ENCODE assay signal across 24 mouse cellular contexts in the genomic region with DNA sequence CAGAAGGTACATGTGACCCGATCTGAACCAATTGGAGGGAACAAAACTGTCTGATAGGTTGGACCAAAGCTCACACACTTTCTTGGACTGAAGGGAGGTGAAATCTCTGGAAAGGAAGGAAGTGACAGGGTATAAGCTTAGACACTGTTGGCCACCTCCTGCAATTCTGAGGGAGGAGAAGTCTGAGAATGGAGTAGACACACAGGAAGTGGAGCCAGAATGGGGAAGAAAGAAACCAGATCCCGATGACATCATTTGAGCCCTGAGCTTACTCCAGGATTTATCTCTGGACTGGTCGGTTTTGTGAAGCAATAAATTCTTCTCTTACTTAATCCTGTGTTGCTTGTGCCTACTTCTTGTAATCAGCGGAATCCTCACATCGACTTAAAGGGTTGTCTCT.
DNase-seq lines count a peak whose midpoint lies in the region; TF ChIP-seq lines count a peak whose summit lies in the region.
"Had no signal": no experiment of that assay in that cellular context is flagged by ENCODE, and none has a peak within 500 bp of the region (broad histone marks: within the 10 kb centered on the region; RNA-seq: fewer than 3 reads in every experiment).

No protein-coding gene starts in this region.

- TF ChIP-seq CTCF in testis, adult 2 months (IDR thresholded peaks at IDR 0.05; ENCODE audit: control insufficient read depth, insufficient read depth, insufficient replicate concordance, low read depth, low read length) = no peak

- H3K27me3 ChIP-seq in testis, adult 2 months (ENCODE audit: control insufficient read depth, insufficient read depth, low read length) = no peaks in the 10 kb centered on the region
- H3K27me3 ChIP-seq: CH12.LX; embryonic facial prominence, embryonic 13.5 days; forebrain, embryonic 13.5 days; kidney, embryonic 15.5 days; limb, embryonic 13.5 days; liver, embryonic 12.5 days; midbrain, embryonic 12.5 days had no signal

- TF ChIP-seq POLR2A in testis, adult 2 months (IDR thresholded peaks at IDR 0.05; ENCODE audit: control insufficient read depth, low read depth, low read length) = no peak

- peak overlapping the region; percentile 58 for H3K4me3 ChIP-seq in testis, adult 2 months (ENCODE audit: control insufficient read depth, low read depth, low read length)
- H3K4me3 ChIP-seq: embryonic facial prominence, embryonic 13.5 days; erythroblast, embryonic 14.5 days; forebrain, embryonic 13.5 days; heart, adult 2 months; hindbrain, embryonic 10.5 days; kidney, embryonic 15.5 days; limb, embryonic 13.5 days; liver, embryonic 12.5 days; midbrain, embryonic 12.5 days had no signal

- intact Hi-C loops in heart, postnatal 14 days (cut with DNase I) = no loop called here
- intact Hi-C loops in heart, postnatal 25 days (cut with DNase I) = no loop called here

- peak; percentile 29 to 46 for DNase-seq in heart, adult 9 months (ENCODE audit: low spot score in 2 of 2)
- no peak for DNase-seq in heart, postnatal 14 days
- DNase-seq in testis, postnatal 10 days (ENCODE audit: low spot score) = no peak
- DNase-seq in heart, postnatal 25 days (ENCODE audit: low spot score) = peak; percentile 14
- no peak for DNase-seq in right cerebral cortex, postnatal 36 days (ENCODE audit: low spot score in 2 of 2)
- no peak for DNase-seq in frontal cortex, adult 2 months (ENCODE audit: extremely low spot score in 1 of 2, low spot score in 1 of 2)
- DNase-seq: B cell, adult 2 months; cerebellum, adult 18-20 months; cerebellum, postnatal 25 days; embryo, embryonic 11 days; kidney, postnatal 36 days; thymus, postnatal 25 days had no signal

- H3K36me3 ChIP-seq in testis, adult 2 months (ENCODE audit: control insufficient read depth, insufficient read depth, low read length) = no peaks in the 10 kb centered on the region
- H3K36me3 ChIP-seq: embryonic facial prominence, embryonic 13.5 days; G1E; hindbrain, embryonic 10.5 days; kidney, embryonic 15.5 days; limb, embryonic 13.5 days; liver, embryonic 12.5 days; midbrain, embryonic 12.5 days had no signal

- H3K4me1 ChIP-seq in testis, adult 2 months (ENCODE audit: control insufficient read depth, insufficient read depth, low read length) = peaks cover 5% of the 10 kb centered on the region; the same call in 1 of the 2 replicates
- H3K4me1 ChIP-seq: forebrain, embryonic 13.5 days; liver, embryonic 12.5 days; midbrain, embryonic 12.5 days had no signal

- H3K27ac ChIP-seq in testis, adult 2 months (ENCODE audit: control insufficient read depth, insufficient read depth, low read depth, low read length) = no peak overlapping the region
- H3K27ac ChIP-seq: embryonic facial prominence, embryonic 13.5 days; forebrain, embryonic 13.5 days; heart, adult 2 months; hindbrain, embryonic 10.5 days; limb, embryonic 13.5 days; liver, embryonic 12.5 days; midbrain, embryonic 12.5 days had no signal

Comparison
In these comparisons a context has a peak if more than half of its experiments do, and no peak if none do; other contexts are left out.
1. DNase-seq: peak in heart, adult 9 months (2 of 2) and heart, postnatal 25 days (single experiment); none in heart, postnatal 14 days (0 of 2), testis, postnatal 10 days (single experiment), right cerebral cortex, postnatal 36 days (0 of 2) and frontal cortex, adult 2 months (0 of 2).